Mouse (Mus musculus): ENCODE measurements around the gene Olfr523. TPM values are rescaled to one million over a fixed set of nuclear protein-coding genes. Genes with fewer than 3 reads are reported as not detected.

The Olfr523 gene
- polyA plus RNA-seq, 1 experiment = 1.0 TPM

DNA sequence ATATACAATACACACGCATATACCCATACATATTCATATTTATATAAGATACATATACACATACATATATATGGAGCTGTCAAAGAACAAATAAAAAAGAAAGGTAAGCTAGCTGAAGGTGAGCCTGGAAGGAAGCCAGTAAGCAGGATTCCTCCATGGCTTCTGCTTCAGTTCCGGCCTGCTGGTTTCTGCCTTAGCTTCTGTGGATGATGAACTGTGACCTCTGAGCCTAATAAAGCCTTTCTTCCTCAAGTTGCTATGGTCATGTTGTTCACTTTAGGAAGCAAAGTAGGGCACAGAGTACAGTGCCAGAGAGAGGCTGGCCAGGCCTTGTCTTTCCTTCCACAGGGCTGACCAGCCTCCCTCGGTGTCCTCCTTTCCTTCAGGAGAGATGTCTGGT, 2.2 kb upstream of the Olfr523 start:
- TF ChIP-seq POLR2A (IDR thresholded peaks at IDR 0.05; ENCODE audit: control insufficient read depth, extremely low read depth, insufficient read depth, low read length, poor library complexity) = no peak
- TF ChIP-seq CTCF (IDR thresholded peaks at IDR 0.05; ENCODE audit: borderline replicate concordance, control insufficient read depth, extremely low read depth, insufficient read depth, low read length, poor library complexity) = no peak
- Histone ChIP-seq H3K27me3 (ENCODE audit: control insufficient read depth, insufficient read depth, low read length) (no peaks in the 10 kb centered on the region), H3K27ac (ENCODE audit: control insufficient read depth, insufficient read depth, low read length) (no peak overlapping the region), H3K4me1 (replicated peaks; ENCODE audit: control insufficient read depth, insufficient read depth, low read length) (no peaks in the 10 kb centered on the region), H3K36me3 (ENCODE audit: control insufficient read depth, insufficient read depth, low read length) (no peaks in the 10 kb centered on the region), H3K4me3 (ENCODE audit: control insufficient read depth, insufficient read depth, low read length) (no peak overlapping the region)
- no peak for DNase-seq
- 96% methylated on average over 3 of the region's 3 CpGs for WGBS

DNA sequence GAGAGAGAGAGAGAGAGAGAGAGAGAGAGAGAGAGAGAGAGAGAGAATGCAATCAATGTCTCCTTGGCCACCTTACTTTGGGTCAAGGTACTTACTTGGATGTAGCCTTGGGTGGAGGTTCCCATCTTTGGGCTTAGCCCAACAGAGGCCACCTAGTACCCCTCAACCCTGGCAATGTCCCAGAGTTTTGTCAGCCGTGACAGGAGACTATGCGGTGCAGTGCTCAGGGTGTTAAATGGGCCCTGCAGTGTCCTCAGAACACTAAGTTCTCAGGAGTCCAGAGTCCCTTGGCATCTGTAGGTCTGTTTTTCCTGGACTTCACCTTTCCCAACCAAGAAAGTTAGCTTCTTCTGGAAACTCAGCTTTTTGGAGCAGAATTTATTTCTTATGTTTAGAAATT, 6.2 kb downstream of the Olfr523 start:
- Histone ChIP-seq H3K27me3 (ENCODE audit: control insufficient read depth, insufficient read depth, low read length) (no peaks in the 10 kb centered on the region), H3K27ac (ENCODE audit: control insufficient read depth, insufficient read depth, low read length) (no peak overlapping the region), H3K36me3 (ENCODE audit: control insufficient read depth, insufficient read depth, low read length) (no peaks in the 10 kb centered on the region), H3K4me3 (ENCODE audit: control insufficient read depth, insufficient read depth, low read length) (no peak overlapping the region), H3K4me1 (replicated peaks; ENCODE audit: control insufficient read depth, insufficient read depth, low read length) (no peaks in the 10 kb centered on the region)
- TF ChIP-seq POLR2A (IDR thresholded peaks at IDR 0.05; ENCODE audit: control insufficient read depth, extremely low read depth, insufficient read depth, low read length, poor library complexity) (no peak), CTCF (IDR thresholded peaks at IDR 0.05; ENCODE audit: borderline replicate concordance, control insufficient read depth, extremely low read depth, insufficient read depth, low read length, poor library complexity) (no peak)
- no peak for DNase-seq
- 100% methylated on average over 2 of the region's 2 CpGs for WGBS

DNA sequence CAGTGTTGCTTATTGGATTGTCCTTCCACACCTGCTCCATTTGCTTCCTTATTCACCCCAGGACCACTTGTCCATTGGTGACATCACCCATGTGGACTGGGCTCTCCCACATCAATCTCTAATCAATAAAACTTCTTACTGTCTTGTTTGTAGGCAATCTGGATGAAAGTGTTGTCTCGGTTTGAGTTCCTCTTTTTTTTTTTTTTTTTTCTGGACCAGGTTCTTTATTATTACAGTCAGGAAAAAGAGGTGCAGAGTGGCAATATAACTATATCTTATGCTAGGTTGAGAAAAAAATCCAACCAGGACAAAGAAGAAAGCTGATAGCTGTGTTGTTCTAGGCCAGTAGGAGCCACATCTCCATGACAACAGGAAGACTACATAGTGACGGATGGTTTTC, 7.7 kb downstream of the Olfr523 start:
- DNase-seq = no peak
- no peaks in the 10 kb centered on the region for H3K36me3 ChIP-seq (ENCODE audit: control insufficient read depth, insufficient read depth, low read length)
- no peak overlapping the region for H3K4me3 ChIP-seq (ENCODE audit: control insufficient read depth, insufficient read depth, low read length)
- no peaks in the 10 kb centered on the region for H3K4me1 ChIP-seq (replicated peaks; ENCODE audit: control insufficient read depth, insufficient read depth, low read length)
- H3K27ac ChIP-seq (ENCODE audit: control insufficient read depth, insufficient read depth, low read length) = no peak overlapping the region
- TF ChIP-seq POLR2A (IDR thresholded peaks at IDR 0.05; ENCODE audit: control insufficient read depth, extremely low read depth, insufficient read depth, low read length, poor library complexity) = no peak
- TF ChIP-seq CTCF (IDR thresholded peaks at IDR 0.05; ENCODE audit: borderline replicate concordance, control insufficient read depth, extremely low read depth, insufficient read depth, low read length, poor library complexity) = no peak
- WGBS = 55% methylated on average over 2 of the region's 2 CpGs
- H3K27me3 ChIP-seq (ENCODE audit: control insufficient read depth, insufficient read depth, low read length) = no peaks in the 10 kb centered on the region

DNA sequence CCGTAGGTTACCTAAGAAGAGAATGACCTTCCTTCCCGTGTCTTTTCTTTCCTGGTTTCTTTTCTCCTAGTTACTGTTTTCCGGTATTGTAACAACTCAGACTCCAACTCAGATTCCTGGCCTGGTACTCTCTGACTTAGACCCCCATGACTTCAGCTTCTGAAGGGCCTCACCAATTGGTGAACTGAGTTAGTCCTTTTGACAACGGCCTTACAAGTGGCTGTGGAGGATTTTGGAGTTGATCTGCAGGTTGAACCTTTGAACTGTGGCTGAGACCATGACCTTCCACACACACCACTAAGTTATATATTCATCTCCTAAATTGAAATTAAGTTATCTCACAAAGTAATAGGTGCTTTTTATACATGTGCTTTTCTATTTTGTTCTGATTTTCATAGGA, 11.2 kb downstream of the Olfr523 start:
- TF ChIP-seq CTCF (IDR thresholded peaks at IDR 0.05; ENCODE audit: borderline replicate concordance, control insufficient read depth, extremely low read depth, insufficient read depth, low read length, poor library complexity) = no peak
- H3K36me3 ChIP-seq (ENCODE audit: control insufficient read depth, insufficient read depth, low read length) = no peaks in the 10 kb centered on the region
- no peak overlapping the region for H3K4me3 ChIP-seq (ENCODE audit: control insufficient read depth, insufficient read depth, low read length)
- no peak for DNase-seq
- H3K27ac ChIP-seq (ENCODE audit: control insufficient read depth, insufficient read depth, low read length) = no peak overlapping the region
- no peaks in the 10 kb centered on the region for H3K4me1 ChIP-seq (replicated peaks; ENCODE audit: control insufficient read depth, insufficient read depth, low read length)
- no peaks in the 10 kb centered on the region for H3K27me3 ChIP-seq (ENCODE audit: control insufficient read depth, insufficient read depth, low read length)
- 94% methylated on average over 4 of the region's 4 CpGs for WGBS

DNA sequence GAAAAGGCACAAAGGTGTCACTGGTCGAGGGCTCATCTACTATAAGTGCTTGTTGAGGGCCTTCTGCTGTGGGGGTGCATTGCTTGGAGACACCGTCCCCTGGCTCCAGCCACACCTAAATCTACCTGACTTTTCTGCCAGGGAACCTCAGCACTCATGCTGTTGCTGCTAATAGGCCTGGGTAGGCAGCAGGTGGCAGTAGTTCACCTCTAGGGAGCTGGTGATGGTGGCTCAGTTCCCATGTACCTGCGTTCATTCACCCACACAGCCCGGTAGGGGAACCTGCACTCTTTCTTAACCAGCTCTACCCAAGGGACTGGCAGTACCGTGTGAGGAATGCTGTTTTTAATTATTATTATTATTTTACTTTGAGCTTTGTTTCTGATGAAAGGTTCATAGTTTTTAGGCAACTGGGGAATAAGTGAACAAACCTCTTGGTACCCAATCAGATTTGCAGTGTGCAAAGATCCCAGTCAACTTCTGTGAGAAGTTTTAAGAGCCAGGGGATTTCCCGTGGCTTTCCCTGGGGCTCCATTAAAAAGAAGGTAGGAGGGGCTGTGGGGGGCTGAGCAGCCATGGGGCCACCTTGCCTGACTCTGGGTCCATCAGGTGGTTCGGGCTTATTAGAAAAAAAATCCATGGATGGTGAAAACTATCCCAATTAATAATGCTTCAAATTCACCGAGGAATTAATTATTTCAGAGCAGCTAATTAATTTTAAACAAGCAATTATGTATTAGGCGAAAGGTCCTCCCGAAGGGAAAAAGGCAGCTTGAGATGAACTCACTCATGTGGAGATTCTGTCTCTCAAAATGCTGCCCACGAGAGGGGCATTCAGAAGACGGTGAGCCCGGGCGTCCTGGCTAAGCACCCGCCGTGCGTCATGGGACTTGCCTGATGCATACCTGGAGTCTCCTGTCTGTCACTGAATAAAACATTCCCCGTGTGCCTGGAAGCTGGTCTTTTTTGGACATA, 13.9 kb downstream of the Olfr523 start:
- TF ChIP-seq POLR2A (IDR thresholded peaks at IDR 0.05; ENCODE audit: control insufficient read depth, extremely low read depth, insufficient read depth, low read length, poor library complexity) (no peak), CTCF (IDR thresholded peaks at IDR 0.05; ENCODE audit: borderline replicate concordance, control insufficient read depth, extremely low read depth, insufficient read depth, low read length, poor library complexity) (0 out of 2 replicates have a peak, but pooled peaks have one; percentile 47)
- no peaks in the 10 kb centered on the region for H3K4me1 ChIP-seq (replicated peaks; ENCODE audit: control insufficient read depth, insufficient read depth, low read length)

DNA sequence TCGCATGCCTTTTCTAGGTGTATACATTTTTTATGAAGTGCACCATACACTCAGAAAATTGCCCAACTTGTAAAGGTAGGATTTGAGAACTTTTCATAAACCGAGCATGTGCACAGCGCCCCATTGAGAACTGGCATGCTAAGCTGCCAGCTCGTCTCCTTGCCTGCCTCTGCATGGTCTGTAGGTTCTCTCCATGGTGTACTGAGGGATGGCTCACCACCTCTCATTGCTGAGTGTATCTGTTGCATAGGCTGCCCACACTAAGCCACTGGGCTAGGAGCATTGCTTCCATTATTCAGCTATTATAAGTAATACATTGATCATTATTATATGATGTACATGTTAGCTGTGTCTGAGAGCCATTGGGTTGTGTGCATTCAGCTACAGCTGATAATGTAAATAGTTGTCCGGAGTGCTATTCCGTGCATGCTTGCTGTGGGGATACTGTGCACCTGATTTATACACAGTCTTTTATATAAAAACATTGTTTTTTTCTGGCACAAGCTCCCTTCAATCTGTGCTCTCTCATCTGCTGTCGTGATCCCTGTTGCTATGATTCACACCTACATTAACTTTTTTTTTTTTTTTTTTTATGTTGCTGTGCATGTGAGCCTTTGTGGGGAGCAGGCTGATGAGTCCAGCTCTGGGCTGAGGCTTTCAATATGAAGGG, 14.8 kb downstream of the Olfr523 start:
- Histone ChIP-seq H3K4me1 (replicated peaks; ENCODE audit: control insufficient read depth, insufficient read depth, low read length) (peaks cover 4% of the 10 kb centered on the region), H3K36me3 (ENCODE audit: control insufficient read depth, insufficient read depth, low read length) (no peaks in the 10 kb centered on the region), H3K4me3 (ENCODE audit: control insufficient read depth, insufficient read depth, low read length) (no peak overlapping the region), H3K27me3 (ENCODE audit: control insufficient read depth, insufficient read depth, low read length) (no peaks in the 10 kb centered on the region), H3K27ac (ENCODE audit: control insufficient read depth, insufficient read depth, low read length) (no peak overlapping the region)
- WGBS = 87% methylated on average over 7 of the region's 7 CpGs
- TF ChIP-seq CTCF (IDR thresholded peaks at IDR 0.05; ENCODE audit: borderline replicate concordance, control insufficient read depth, extremely low read depth, insufficient read depth, low read length, poor library complexity) (no peak), POLR2A (IDR thresholded peaks at IDR 0.05; ENCODE audit: control insufficient read depth, extremely low read depth, insufficient read depth, low read length, poor library complexity) (no peak)
- DNase-seq = no peak

More for the DNA sequence above, 13.9 kb downstream of the Olfr523 start:
- Histone ChIP-seq H3K4me3 (ENCODE audit: control insufficient read depth, insufficient read depth, low read length) (no peak overlapping the region), H3K36me3 (ENCODE audit: control insufficient read depth, insufficient read depth, low read length) (no peaks in the 10 kb centered on the region), H3K27ac (ENCODE audit: control insufficient read depth, insufficient read depth, low read length) (no peak overlapping the region), H3K27me3 (ENCODE audit: control insufficient read depth, insufficient read depth, low read length) (no peaks in the 10 kb centered on the region)
- 67% methylated on average over 18 of the region's 18 CpGs for WGBS
- peak; percentile 51 for DNase-seq
